Mouse (Mus musculus) spleen, adult 2 months (tissue): ENCODE results near the gene Kdelr1.

Source experiments
- CTCF ChIP-seq: fragments of 200-500 bp; IDR thresholded peaks from 2 replicates; pipeline ENCODE4 v1.5.1; 2011; ENCODE audit warnings: mild to moderate bottlenecking, inconsistent platforms; ENCODE audit not compliant: insufficient read depth, insufficient read length, insufficient replicate concordance; ENCODE audit errors: extremely low read depth
- POLR2A ChIP-seq: fragments of 200-500 bp; IDR thresholded peaks from 2 replicates; pipeline ENCODE4 v1.6.1; 2011; ENCODE audit warnings: low read depth, low read length, inconsistent platforms

- TF ChIP-seq POLR2A (no peak), CTCF (peak; percentile 79)
These were observed 46.6 kb downstream of the Kdelr1 start for GRCm38 (mm10) chr7:45919083-45919671.
